21 mouse cellular contexts compared by ENCODE assay signal in the genomic region with DNA sequence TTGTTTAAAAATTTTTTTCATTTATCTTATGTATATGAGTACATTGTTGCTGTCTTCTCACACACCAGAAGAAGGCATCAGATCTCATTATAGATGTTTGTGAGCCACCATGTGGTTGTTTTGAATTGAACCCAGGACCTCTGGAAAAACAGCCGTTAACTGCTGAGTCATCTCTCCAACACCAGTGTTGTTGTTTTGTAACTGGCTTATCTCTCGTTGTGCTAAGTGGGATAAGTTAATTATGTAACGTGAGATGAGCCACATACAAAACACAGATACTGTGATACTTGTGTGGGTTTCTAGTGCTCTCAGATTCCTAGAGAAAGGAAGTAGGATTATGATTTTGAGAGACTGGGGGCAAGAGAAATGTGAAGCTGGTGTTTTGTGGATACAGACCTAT.
"Had no signal": no experiment of that assay in that cellular context is flagged by ENCODE, and none has a peak within 500 bp of the region (broad histone marks: within the 10 kb centered on the region; RNA-seq: fewer than 3 reads in every experiment).

No protein-coding gene starts in this region.

- H3K4me3 ChIP-seq: kidney, embryonic 15.5 days; left cerebral cortex, adult 2 months; liver, embryonic 13.5 days; lung, embryonic 15.5 days; midbrain, embryonic 12.5 days; midbrain, embryonic 15.5 days; neural tube, embryonic 12.5 days; neural tube, embryonic 15.5 days; stomach, embryonic 15.5 days had no signal

- H3K36me3 ChIP-seq: kidney, embryonic 15.5 days; liver, embryonic 13.5 days; lung, embryonic 15.5 days; midbrain, embryonic 12.5 days; midbrain, embryonic 15.5 days; neural tube, embryonic 12.5 days; neural tube, embryonic 15.5 days; stomach, embryonic 15.5 days had no signal

- H3K27ac ChIP-seq: kidney, embryonic 15.5 days; left cerebral cortex, adult 2 months; liver, embryonic 13.5 days; lung, embryonic 15.5 days; midbrain, embryonic 12.5 days; midbrain, embryonic 15.5 days; neural tube, embryonic 12.5 days; neural tube, embryonic 15.5 days; stomach, embryonic 15.5 days had no signal

- H3K9ac ChIP-seq: kidney, embryonic 15.5 days; liver, embryonic 13.5 days; lung, embryonic 15.5 days; midbrain, embryonic 12.5 days; midbrain, embryonic 15.5 days; neural tube, embryonic 12.5 days; neural tube, embryonic 15.5 days; stomach, embryonic 15.5 days had no signal

- DNase-seq: kidney, adult 11 months; kidney, adult 8-10 months; kidney, postnatal 10 days; kidney, postnatal 36 days; layer of hippocampus, postnatal 36 days; liver, embryonic 13.5 days; lung, adult 18-20 months; lung, postnatal 10 days; lung, postnatal 36 days; retina, postnatal 1 day; right cerebral cortex, postnatal 25 days; spleen, adult 18-20 months; thymus, postnatal 25 days had no signal

- ATAC-seq: midbrain, embryonic 15.5 days had no signal

- H3K9me3 ChIP-seq: kidney, embryonic 15.5 days; liver, embryonic 13.5 days; lung, embryonic 15.5 days; midbrain, embryonic 12.5 days; midbrain, embryonic 15.5 days; neural tube, embryonic 12.5 days; neural tube, embryonic 15.5 days; stomach, embryonic 15.5 days had no signal

- H3K27me3 ChIP-seq: kidney, embryonic 15.5 days; liver, embryonic 13.5 days; lung, embryonic 15.5 days; midbrain, embryonic 12.5 days; midbrain, embryonic 15.5 days; neural tube, embryonic 12.5 days; neural tube, embryonic 15.5 days; stomach, embryonic 15.5 days had no signal

- H3K4me2 ChIP-seq: kidney, embryonic 15.5 days; liver, embryonic 13.5 days; lung, embryonic 15.5 days; midbrain, embryonic 12.5 days; midbrain, embryonic 15.5 days; neural tube, embryonic 12.5 days; neural tube, embryonic 15.5 days; stomach, embryonic 15.5 days had no signal

- H3K4me1 ChIP-seq: kidney, embryonic 15.5 days; lung, embryonic 15.5 days; midbrain, embryonic 15.5 days; neural tube, embryonic 12.5 days; neural tube, embryonic 15.5 days; stomach, embryonic 15.5 days had no signal
